Mouse (Mus musculus): ENCODE data around the gene Shpk.

GRCm38 (mm10) chr11:73261385-73261784 lies 62.1 kb downstream of the Shpk start:
- TF ChIP-seq CTCF (IDR thresholded peaks at IDR 0.05; ENCODE audit: low read depth) = no peak
- no peak for TF ChIP-seq EP300 (IDR thresholded peaks at IDR 0.05; ENCODE audit: low read depth)

Measured in liver, embryonic 14.5 days (tissue).